In the genomic region with DNA sequence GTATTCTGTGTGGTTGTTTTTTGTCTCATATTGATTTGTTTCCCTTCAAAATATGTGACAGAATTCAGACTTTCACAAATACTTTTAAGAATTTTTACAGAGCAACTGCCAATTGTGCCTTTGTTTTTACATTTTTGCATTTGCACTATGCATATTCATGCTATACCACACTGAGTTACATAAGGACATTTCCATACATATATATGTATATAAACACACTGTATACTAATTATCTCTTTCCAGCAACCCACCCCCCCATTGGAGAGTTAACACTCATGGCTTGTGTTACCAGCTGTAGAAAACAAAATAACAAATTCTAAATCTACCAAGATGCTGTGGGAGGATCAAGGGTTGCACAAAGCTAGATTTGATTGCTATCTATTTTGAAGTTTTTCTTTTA, we compare ENCODE assay signal across 29 mouse cellular contexts.
"Had no signal": no experiment of that assay in that cellular context is flagged by ENCODE, and none has a peak within 500 bp of the region (broad histone marks: within the 10 kb centered on the region; RNA-seq: fewer than 3 reads in every experiment).

No protein-coding gene starts in this region.

- H3K27ac ChIP-seq: embryonic facial prominence, embryonic 10.5 days; embryonic facial prominence, embryonic 12.5 days; embryonic facial prominence, embryonic 13.5 days; embryonic facial prominence, embryonic 15.5 days; forebrain, embryonic 10.5 days; forebrain, embryonic 13.5 days; forebrain, embryonic 15.5 days; gastrocnemius, adult 2 months; heart, adult 2 months; heart, embryonic 10.5 days had no signal

- H3K9ac ChIP-seq: embryonic facial prominence, embryonic 12.5 days; embryonic facial prominence, embryonic 13.5 days; embryonic facial prominence, embryonic 15.5 days; forebrain, embryonic 13.5 days; forebrain, embryonic 15.5 days; heart, embryonic 12.5 days had no signal

- ATAC-seq: forebrain, embryonic 13.5 days; forebrain, embryonic 14.5 days; forebrain, embryonic 15.5 days had no signal

- H3K27me3 ChIP-seq: embryonic facial prominence, embryonic 12.5 days; embryonic facial prominence, embryonic 13.5 days; embryonic facial prominence, embryonic 15.5 days; forebrain, embryonic 13.5 days; forebrain, embryonic 15.5 days; heart, embryonic 12.5 days had no signal

- H3K4me2 ChIP-seq: embryonic facial prominence, embryonic 12.5 days; embryonic facial prominence, embryonic 13.5 days; embryonic facial prominence, embryonic 15.5 days; forebrain, embryonic 13.5 days; forebrain, embryonic 15.5 days; heart, embryonic 11.5 days; heart, embryonic 12.5 days had no signal

- H3K4me3 ChIP-seq: embryonic facial prominence, embryonic 10.5 days; embryonic facial prominence, embryonic 12.5 days; embryonic facial prominence, embryonic 13.5 days; embryonic facial prominence, embryonic 15.5 days; erythroblast, embryonic 14.5 days; forebrain, embryonic 10.5 days; forebrain, embryonic 13.5 days; forebrain, embryonic 15.5 days; gastrocnemius, adult 2 months; heart, adult 2 months; heart, embryonic 10.5 days; heart, embryonic 12.5 days had no signal

- H3K9me3 ChIP-seq: embryonic facial prominence, embryonic 10.5 days; embryonic facial prominence, embryonic 12.5 days; embryonic facial prominence, embryonic 13.5 days; embryonic facial prominence, embryonic 15.5 days; forebrain, embryonic 10.5 days; forebrain, embryonic 13.5 days; forebrain, embryonic 15.5 days; heart, embryonic 10.5 days; heart, embryonic 12.5 days had no signal

- DNase-seq: cerebellum, adult 2 months; cerebellum, adult 8-10 months; cerebellum, adult 9-10 months; cerebellum, adult 9-11 months; cerebellum, postnatal 10 days; cerebellum, postnatal 14 days; cerebellum, postnatal 25 days; cerebellum, postnatal 36 days; embryo, embryonic 11 days; gastrocnemius, adult 2 months; gastrocnemius, postnatal 10 days; gastrocnemius, postnatal 14 days; gastrocnemius, postnatal 25 days; gastrocnemius, postnatal 36 days; heart, adult 11 months; heart, adult 18-20 months; heart, adult 2 months had no signal

- H3K4me1 ChIP-seq: embryonic facial prominence, embryonic 10.5 days; embryonic facial prominence, embryonic 12.5 days; embryonic facial prominence, embryonic 13.5 days; embryonic facial prominence, embryonic 15.5 days; forebrain, embryonic 10.5 days; forebrain, embryonic 13.5 days; forebrain, embryonic 15.5 days; heart, embryonic 10.5 days; heart, embryonic 12.5 days had no signal

- H3K36me3 ChIP-seq: embryonic facial prominence, embryonic 10.5 days; embryonic facial prominence, embryonic 12.5 days; embryonic facial prominence, embryonic 13.5 days; embryonic facial prominence, embryonic 15.5 days; forebrain, embryonic 10.5 days; forebrain, embryonic 15.5 days; heart, embryonic 10.5 days; heart, embryonic 12.5 days had no signal
